Mouse (Mus musculus) small intestine, adult 2 months (tissue): ENCODE measurements around the gene Lgalsl.

Experiments used
- CTCF ChIP-seq: fragments of 200-500 bp; IDR thresholded peaks from 2 replicates; pipeline ENCODE4 v1.5.1; 2012; ENCODE audit warnings: low read depth, mild to moderate bottlenecking, control low read depth, inconsistent platforms, low read length, moderate library complexity, mixed read lengths; ENCODE audit not compliant: insufficient replicate concordance, insufficient read length; ENCODE audit errors: extremely low read depth
- POLR2A ChIP-seq: fragments of 200-500 bp; IDR thresholded peaks from 2 replicates; pipeline ENCODE4 v1.6.1; 2012; ENCODE audit warnings: low read depth, mild to moderate bottlenecking, control low read depth, inconsistent platforms, low read length, moderate library complexity

- TF ChIP-seq CTCF (no peak), POLR2A (no peak)
These were observed 47.4 kb downstream of the Lgalsl start for GRCm38 (mm10) chr11:20783467-20783866.
